Mouse (Mus musculus) induced T-regulatory cell, adult 2 months (primary cell): Measurements from ENCODE around the gene Sdsl.

Experiments
- DNase-seq: peaks from one replicate; pipeline ENCODE4 v3.0.0-alpha.2; 2012; ENCODE audit warnings: low read depth

Sdsl gene

GRCm38 (mm10) chr5:120493873-120494395 lies 21.3 kb upstream of the Sdsl start:
- no peak for DNase-seq

- DNase-seq = no peak
Measured at GRCm38 (mm10) chr5:120493440-120493839, 20.8 kb upstream of the Sdsl start.

- no peak for DNase-seq
Measured at GRCm38 (mm10) chr5:120492437-120492836, 19.8 kb upstream of the Sdsl start.

- DNase-seq = no peak
Measured at GRCm38 (mm10) chr5:120490679-120491192, 18.1 kb upstream of the Sdsl start.

GRCm38 (mm10) chr5:120487844-120488243 lies 15.2 kb upstream of the Sdsl start:
- DNase-seq = no peak

- DNase-seq = no peak
Measured at GRCm38 (mm10) chr5:120483399-120483798, 10.8 kb upstream of the Sdsl start.

GRCm38 (mm10) chr5:120481205-120481604 lies 8.6 kb upstream of the Sdsl start:
- no peak for DNase-seq

- DNase-seq = peak; percentile 46
Measured at GRCm38 (mm10) chr5:120479538-120479937, 6.9 kb upstream of the Sdsl start.

- no peak for DNase-seq
Measured at GRCm38 (mm10) chr5:120477993-120478392, 5.4 kb upstream of the Sdsl start.

GRCm38 (mm10) chr5:120476296-120476695 lies 3.7 kb upstream of the Sdsl start, which contains the start of gene Sds:
Gene Sds, plus strand, starts transcription at chr5:120476526.
- no peak for DNase-seq

- no peak for DNase-seq
Measured at GRCm38 (mm10) chr5:120475861-120476260, 3.3 kb upstream of the Sdsl start.

GRCm38 (mm10) chr5:120473361-120473760 lies 751 bp upstream of the Sdsl start:
- DNase-seq = no peak

GRCm38 (mm10) chr5:120471538-120471937 lies 1.1 kb downstream of the Sdsl start:
- DNase-seq = no peak

GRCm38 (mm10) chr5:120468830-120469229 lies 3.8 kb downstream of the Sdsl start:
- no peak for DNase-seq

GRCm38 (mm10) chr5:120468336-120468735 lies 4.3 kb downstream of the Sdsl start:
- no peak for DNase-seq

GRCm38 (mm10) chr5:120467026-120467425 lies 5.6 kb downstream of the Sdsl start:
- DNase-seq = no peak

- DNase-seq = no peak
Measured at GRCm38 (mm10) chr5:120465860-120466259, 6.8 kb downstream of the Sdsl start.

GRCm38 (mm10) chr5:120465062-120465461 lies 7.5 kb downstream of the Sdsl start:
- peak; percentile 62 for DNase-seq

GRCm38 (mm10) chr5:120464321-120464720 lies 8.3 kb downstream of the Sdsl start:
- peak; percentile 52 for DNase-seq

GRCm38 (mm10) chr5:120461902-120462301 lies 10.7 kb downstream of the Sdsl start:
- DNase-seq = no peak

GRCm38 (mm10) chr5:120459133-120459532 lies 13.5 kb downstream of the Sdsl start:
- DNase-seq = peak; percentile 44

- peak; percentile 72 for DNase-seq
Measured at GRCm38 (mm10) chr5:120457628-120458027, 15.0 kb downstream of the Sdsl start.

- no peak for DNase-seq
Measured at GRCm38 (mm10) chr5:120456841-120457554, 15.6 kb downstream of the Sdsl start.

- DNase-seq = no peak
Measured at GRCm38 (mm10) chr5:120456253-120456652, 16.4 kb downstream of the Sdsl start.
